Mouse (Mus musculus): ENCODE measurements at regions not wholly inside any gene's neighbourhood (a gene's known extent, or its start where the extent isn't known, plus 50 kb on each side); places are given as distances from the start of the nearest gene placed in this dataset.

GRCm38 (mm10) chr4:114680360-114680759 is 141.2 kb upstream of the Gm12830 start:
- TF ChIP-seq MAFK (IDR thresholded peaks at IDR 0.05; ENCODE audit: insufficient read depth, low read depth, low read length) (no peak), ZC3H11A (IDR thresholded peaks at IDR 0.05; ENCODE audit: borderline replicate concordance, low read depth, low read length) (no peak)

Data from ES-E14 (cell line).